Mouse (Mus musculus) lung, postnatal 0 days (tissue): ENCODE results near the gene Rpa2. TPM values are rescaled to one million over a fixed set of nuclear protein-coding genes. Genes with fewer than 3 reads are reported as not detected.
"Not testable (repeated sequence)": the region's sequence is repeated elsewhere in the genome, so short reads cannot be mapped to it uniquely, and the experiment has no call there.

Experiments used
- ATAC-seq: fragments of 200-750 bp; cut with Nextera tagmentation; 2 replicates; pipeline ENCODE4 v1.8.0; 2017; ENCODE audit warnings: moderate library complexity
- DNase-seq: peaks from one replicate; pipeline ENCODE4 v3.0.0-alpha.2; 2016; ENCODE audit warnings: low spot score
- H3K27ac ChIP-seq: fragments of 300-500 bp; sonication (generic); 2 replicates; pipeline ENCODE4 v1.5.1; 2014; ENCODE audit warnings: antibody characterized with exemption, mild to moderate bottlenecking, low read length, mixed read lengths
- H3K27me3 ChIP-seq: fragments of 300-500 bp; sonication (generic); replicated peaks from 2 replicates; pipeline ENCODE4 v1.6.1; 2014; ENCODE audit warnings: low read length, mixed read lengths; ENCODE audit not compliant: insufficient read depth
- H3K36me3 ChIP-seq: fragments of 300-500 bp; sonication (generic); 2 replicates; pipeline ENCODE4 v1.6.1; 2014; ENCODE audit warnings: low read length, mixed read lengths; ENCODE audit not compliant: insufficient read depth
- H3K4me1 ChIP-seq: fragments of 300-500 bp; sonication (generic); 2 replicates; pipeline ENCODE4 v1.6.1; 2014; ENCODE audit warnings: antibody characterized with exemption, low read depth, low read length, mixed read lengths; ENCODE audit not compliant: insufficient read depth
- H3K4me2 ChIP-seq: fragments of 300-500 bp; sonication (generic); replicated peaks from 2 replicates; pipeline ENCODE4 v1.6.1; 2014; ENCODE audit warnings: low read depth, mild to moderate bottlenecking, low read length, moderate library complexity, mixed read lengths
- H3K4me3 ChIP-seq: fragments of 300-500 bp; sonication (generic); 2 replicates; pipeline ENCODE4 v1.5.1; 2014; ENCODE audit warnings: low read depth, low read length
- H3K9ac ChIP-seq: fragments of 300-500 bp; sonication (generic); replicated peaks from 2 replicates; pipeline ENCODE4 v1.6.1; 2014; ENCODE audit warnings: low read depth, mild to moderate bottlenecking
- H3K9me3 ChIP-seq: fragments of 300-500 bp; sonication (generic); 2 replicates; pipeline ENCODE4 v1.6.1; 2016; ENCODE audit warnings: low read length, mixed read lengths
- CTCF ChIP-seq: IDR thresholded peaks from 2 replicates; pipeline ENCODE4 v1.5.1; 2016; ENCODE audit warnings: antibody characterized with exemption, mild to moderate bottlenecking
- EP300 ChIP-seq: IDR thresholded peaks from 2 replicates; pipeline ENCODE4 v1.6.1; 2016; ENCODE audit warnings: antibody characterized with exemption, mild to moderate bottlenecking, control low read depth
- WGBS: fragments of 180-500 bp; shearing (Covaris S2); extraction: QIAGEN DNeasy Blood & Tissue Kit; methylation state at CpG from one replicate; pipeline ENCODE4 v1.1.7; 2014; 5-methylcytosine and 5-hydroxymethylcytosine counted together
- polyA plus RNA-seq: library from polyadenylated mRNA; unstranded; fragments of >200 nt; fragmentation: Nextera tagmentation; extraction: Ambion mirVana; gene quantifications from 2 replicates; pipeline ENCODE4 v1.2.1, GENCODE M21; 2015

The Rpa2 gene
- polyA plus RNA-seq, 1 experiment from 2014 or later = 23.9 TPM

GRCm38 (mm10) chr4:132757633-132758351 is 10.3 kb upstream of the Rpa2 start:
- no peak overlapping the region for H3K4me3 ChIP-seq
- H3K9ac ChIP-seq = no peak overlapping the region
- H3K36me3 ChIP-seq = no peaks in the 10 kb centered on the region
- 0 out of 2 replicates have a peak, but pooled peaks cover 8% of the 10 kb centered on the region for H3K4me1 ChIP-seq
- 75% methylated on average over 7 of the region's 7 CpGs for WGBS
- H3K4me2 ChIP-seq = no peak overlapping the region
- no peaks in the 10 kb centered on the region for H3K9me3 ChIP-seq
- ATAC-seq (no peak), DNase-seq (no peak)
- H3K27me3 ChIP-seq = no peaks in the 10 kb centered on the region
- H3K27ac ChIP-seq = no peak overlapping the region
- TF ChIP-seq CTCF (no peak), EP300 (no peak)

GRCm38 (mm10) chr4:132760296-132760695 is 7.8 kb upstream of the Rpa2 start:
- no peak for ATAC-seq
- WGBS = 44% methylated on average over 3 of the region's 3 CpGs
- H3K9me3 ChIP-seq = no peaks in the 10 kb centered on the region
- no peak overlapping the region for H3K4me2 ChIP-seq
- no peak overlapping the region for H3K4me3 ChIP-seq
- no peak overlapping the region for H3K27ac ChIP-seq
- DNase-seq = no peak
- TF ChIP-seq EP300 = no peak
- no peak for TF ChIP-seq CTCF
- no peaks in the 10 kb centered on the region for H3K36me3 ChIP-seq
- no peaks in the 10 kb centered on the region for H3K27me3 ChIP-seq
- H3K9ac ChIP-seq = no peak overlapping the region
- H3K4me1 ChIP-seq = 0 out of 2 replicates have a peak, but pooled peaks cover 8% of the 10 kb centered on the region

- no peaks in the 10 kb centered on the region for H3K4me1 ChIP-seq
- no peaks in the 10 kb centered on the region for H3K27me3 ChIP-seq
- no peak overlapping the region for H3K4me3 ChIP-seq
- H3K27ac ChIP-seq = no peak overlapping the region
- H3K9me3 ChIP-seq = no peaks in the 10 kb centered on the region
- DNase-seq = no peak
- WGBS = 67% methylated on average over 6 of the region's 6 CpGs
- no peak for ATAC-seq
- H3K36me3 ChIP-seq = no peaks in the 10 kb centered on the region
- no peak overlapping the region for H3K9ac ChIP-seq
- H3K4me2 ChIP-seq = no peak overlapping the region
- TF ChIP-seq CTCF (no peak), EP300 (no peak)
Observed at GRCm38 (mm10) chr4:132762602-132763001, 5.5 kb upstream of the Rpa2 start.

- not testable (repeated sequence) for H3K27ac ChIP-seq, H3K4me3 ChIP-seq, H3K4me1 ChIP-seq, H3K9ac ChIP-seq, DNase-seq, H3K27me3 ChIP-seq, H3K36me3 ChIP-seq, H3K9me3 ChIP-seq, H3K4me2 ChIP-seq, ATAC-seq
- WGBS = 85% methylated on average over 3 of the region's 3 CpGs
Observed at GRCm38 (mm10) chr4:132763125-132763524, 5.0 kb upstream of the Rpa2 start.

GRCm38 (mm10) chr4:132771776-132772175 is 3.6 kb downstream of the Rpa2 start:
- H3K4me2 ChIP-seq = no peak overlapping the region
- no peak overlapping the region for H3K4me3 ChIP-seq
- TF ChIP-seq CTCF = no peak
- no peak for TF ChIP-seq EP300
- no peaks in the 10 kb centered on the region for H3K9me3 ChIP-seq
- peaks cover 5% of the 10 kb centered on the region; the same call in 1 of the 2 replicates for H3K4me1 ChIP-seq
- H3K27me3 ChIP-seq = no peaks in the 10 kb centered on the region
- no peak overlapping the region for H3K9ac ChIP-seq
- WGBS = 76% methylated on average over 9 of the region's 9 CpGs
- H3K36me3 ChIP-seq = peaks cover 32% of the 10 kb centered on the region
- ATAC-seq (no peak), DNase-seq (no peak)
- no peak overlapping the region for H3K27ac ChIP-seq

GRCm38 (mm10) chr4:132774905-132775304 is 6.8 kb downstream of the Rpa2 start:
- H3K4me1 ChIP-seq = no peaks in the 10 kb centered on the region
- 81% methylated on average over 3 of the region's 3 CpGs for WGBS
- no peak overlapping the region for H3K9ac ChIP-seq
- TF ChIP-seq EP300 (no peak), CTCF (no peak)
- H3K4me3 ChIP-seq = no peak overlapping the region
- peaks cover 37% of the 10 kb centered on the region for H3K36me3 ChIP-seq
- no peak overlapping the region for H3K4me2 ChIP-seq
- no peaks in the 10 kb centered on the region for H3K9me3 ChIP-seq
- no peaks in the 10 kb centered on the region for H3K27me3 ChIP-seq
- no peak for ATAC-seq
- no peak for DNase-seq
- no peak overlapping the region for H3K27ac ChIP-seq

- WGBS = 76% methylated on average over 5 of the region's 5 CpGs
- no peaks in the 10 kb centered on the region for H3K27me3 ChIP-seq
- no peak overlapping the region for H3K4me2 ChIP-seq
- DNase-seq (peak; percentile 47), ATAC-seq (0 out of 2 replicates have a peak, but pooled peaks have one; percentile 35)
- H3K9ac ChIP-seq = no peak overlapping the region
- TF ChIP-seq CTCF (peak; percentile 82), EP300 (no peak)
- no peak overlapping the region for H3K27ac ChIP-seq
- no peaks in the 10 kb centered on the region for H3K4me1 ChIP-seq
- H3K4me3 ChIP-seq = no peak overlapping the region
- H3K9me3 ChIP-seq = no peaks in the 10 kb centered on the region
- peaks cover 36% of the 10 kb centered on the region for H3K36me3 ChIP-seq
Observed at GRCm38 (mm10) chr4:132776764-132777163, 8.6 kb downstream of the Rpa2 start.
